Mouse (Mus musculus): ENCODE measurements around the gene Ube2cbp.

- TF ChIP-seq CTCF (IDR thresholded peaks at IDR 0.05; ENCODE audit: insufficient read depth, low read length) (no peak), POLR2A (IDR thresholded peaks at IDR 0.05; ENCODE audit: borderline replicate concordance, extremely low read depth, low read depth, low read length) (no peak)
Measured at GRCm38 (mm10) chr9:86330591-86330990, 134.2 kb downstream of the Ube2cbp start.
